Mouse (Mus musculus) adrenal gland, adult 8-10 months (tissue): ENCODE results near the gene C1qtnf1. TPM values are rescaled to one million over a fixed set of nuclear protein-coding genes. Genes with fewer than 3 reads are reported as not detected.

Experiments
- DNase-seq: peaks from one replicate; pipeline ENCODE4 v3.0.0; 2022
- total RNA-seq, 4 experiments: library from RNA; stranded (reverse); gene quantifications; 2 replicates each; pipeline ENCODE4 v1.2.4; 2022

The C1qtnf1 gene
- total RNA-seq, 4 experiments from 2014 or later: 20.4 to 26.2 (median 24.3) TPM

DNA sequence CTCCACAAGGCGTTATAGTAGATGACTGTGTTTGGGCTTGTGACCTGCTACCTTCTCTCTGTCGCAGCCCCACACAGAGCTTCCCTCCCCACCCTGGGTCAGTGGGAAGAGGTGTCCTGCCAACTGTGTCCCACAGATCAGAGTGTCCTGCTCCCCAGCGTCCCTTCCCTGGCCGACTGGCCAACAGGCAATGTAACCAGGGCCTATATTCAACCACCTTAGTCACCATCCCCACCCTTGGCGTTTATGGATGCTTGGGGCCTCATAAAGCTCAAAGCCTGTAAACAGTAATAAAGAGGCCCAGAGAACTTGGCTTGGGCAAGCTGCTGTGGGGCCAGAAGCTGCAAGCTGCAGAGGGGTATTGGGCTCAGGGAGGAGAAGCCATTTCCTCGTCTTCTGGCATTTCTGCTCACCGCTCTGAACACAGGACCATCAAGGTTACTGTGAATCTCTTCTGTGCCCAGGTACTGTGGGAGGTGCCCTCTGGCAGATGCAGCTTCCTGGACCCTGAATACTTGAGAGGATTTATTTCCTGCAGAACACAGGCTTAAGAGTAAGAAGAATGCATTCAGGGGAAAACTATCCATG is 47.6 kb downstream of the C1qtnf1 start:
- DNase-seq: no peak

DNA sequence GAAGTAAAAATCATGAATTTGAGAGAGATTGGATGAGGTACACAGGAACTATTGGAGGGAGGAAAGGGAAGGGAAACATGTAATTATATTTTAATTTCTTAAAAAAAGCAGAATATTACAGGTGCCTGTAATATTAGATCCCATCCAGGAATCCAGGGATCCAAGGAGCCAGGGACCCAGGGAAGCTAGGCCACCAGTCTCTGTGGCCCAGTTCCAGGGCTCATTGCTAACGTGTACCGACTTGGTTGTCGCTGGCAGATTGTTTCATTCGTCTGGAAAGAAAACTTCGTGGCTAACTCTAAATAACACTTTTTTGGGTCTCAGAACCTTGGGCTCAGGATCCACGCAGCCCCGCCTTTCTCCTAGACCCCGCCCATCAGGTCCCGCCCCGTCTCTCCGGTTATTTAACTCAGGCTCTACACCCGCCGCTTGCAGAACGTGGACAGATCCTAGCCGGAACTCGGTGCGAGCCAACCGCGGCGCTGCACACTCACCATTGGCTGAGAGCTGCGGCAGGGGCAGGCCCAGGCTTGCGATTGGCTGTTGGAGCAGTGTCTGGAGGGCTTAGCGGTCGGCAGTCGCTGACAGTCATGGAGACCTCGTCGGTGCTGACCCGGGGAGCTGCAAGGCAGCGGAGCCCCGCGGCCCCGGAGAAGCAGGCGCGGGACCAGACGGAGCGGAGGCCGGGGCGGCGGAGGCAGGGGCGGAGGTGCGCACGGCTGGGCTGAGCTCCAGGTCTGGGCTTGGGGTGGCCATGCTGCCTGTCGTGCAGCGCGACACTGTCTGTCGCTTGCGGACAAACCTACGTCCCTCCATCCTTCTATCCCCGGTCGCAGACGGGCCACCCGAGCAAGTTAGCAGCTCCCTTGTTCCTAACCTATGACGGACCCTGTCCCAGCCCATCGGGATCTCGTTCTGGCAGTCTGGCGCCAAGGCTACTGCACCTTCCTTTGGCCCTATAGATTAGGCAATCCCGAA is 48.7 kb downstream of the C1qtnf1 start, which contains the start of gene Engase:
TSS of gene Engase (plus strand) at position 434 of the 978 bp plus-strand sequence.
- DNase-seq: peak; percentile 97

- DNase-seq: peak; percentile 88
Observed at GRCm38 (mm10) chr11:118479776-118480175, 51.8 kb downstream of the C1qtnf1 start.

DNA sequence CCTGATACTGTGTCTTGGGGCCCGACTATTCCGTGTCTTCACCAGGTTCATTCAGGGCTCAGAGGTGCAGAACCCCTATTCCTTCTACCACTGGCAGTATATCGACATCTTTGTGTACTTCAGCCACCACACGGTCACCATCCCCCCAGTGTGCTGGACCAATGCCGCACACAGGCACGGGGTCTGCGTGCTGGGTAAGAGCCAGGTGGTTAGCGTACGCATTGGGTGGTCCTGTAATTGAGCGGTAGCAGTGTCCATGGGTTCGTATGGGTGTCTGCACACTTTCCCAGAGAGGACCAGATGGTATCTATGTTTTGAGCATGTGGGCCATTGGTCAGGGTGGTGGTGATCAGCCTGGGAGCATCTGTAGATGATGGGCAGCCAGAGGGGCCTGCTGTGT is 53.2 kb downstream of the C1qtnf1 start:
- no peak for DNase-seq

- no peak for DNase-seq
Observed at GRCm38 (mm10) chr11:118481751-118482150, 53.7 kb downstream of the C1qtnf1 start.

DNA sequence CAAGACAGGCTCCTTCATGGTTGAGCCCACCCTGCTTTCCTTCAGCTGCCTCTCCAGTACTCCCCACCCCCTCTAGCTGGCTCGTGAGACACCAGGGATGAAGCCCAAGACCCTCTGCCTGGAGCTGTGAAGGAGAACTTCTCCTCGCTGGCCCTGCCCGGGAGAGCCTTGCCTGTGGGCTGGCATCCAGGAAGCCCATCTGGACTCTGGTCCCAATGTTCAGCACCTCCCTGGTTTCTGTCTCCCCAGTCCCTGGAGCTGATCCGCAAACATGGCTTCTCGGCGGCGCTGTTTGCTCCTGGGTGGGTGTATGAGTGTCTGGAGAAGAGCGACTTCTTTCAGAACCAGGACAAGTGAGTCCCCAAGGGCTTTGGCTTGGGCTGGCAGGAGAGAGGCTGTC is 56.2 kb downstream of the C1qtnf1 start:
- DNase-seq: no peak

GRCm38 (mm10) chr11:118485338-118485737 is 57.3 kb downstream of the C1qtnf1 start:
- no peak for DNase-seq

GRCm38 (mm10) chr11:118485780-118486179 is 57.8 kb downstream of the C1qtnf1 start:
- DNase-seq: no peak

DNA sequence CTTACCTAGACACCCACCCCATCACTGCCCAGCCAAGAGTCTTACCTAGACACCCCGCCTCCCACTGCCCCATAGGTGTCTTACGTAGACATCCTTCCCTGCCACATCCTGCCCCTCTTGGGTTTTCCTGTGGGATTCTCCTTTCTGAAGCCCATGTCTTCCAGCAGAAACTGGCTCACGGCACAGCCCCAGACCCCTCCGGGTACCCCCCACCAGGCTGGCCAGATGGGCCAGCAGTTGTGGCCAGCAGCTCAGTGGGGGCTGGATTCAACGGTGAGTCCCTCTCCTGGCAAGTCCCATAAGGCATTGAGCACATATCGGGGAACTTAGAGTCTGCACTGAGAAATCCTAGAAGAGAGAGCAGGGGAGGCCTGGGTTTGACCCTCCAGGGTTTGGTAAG is 58.3 kb downstream of the C1qtnf1 start:
- no peak for DNase-seq

DNA sequence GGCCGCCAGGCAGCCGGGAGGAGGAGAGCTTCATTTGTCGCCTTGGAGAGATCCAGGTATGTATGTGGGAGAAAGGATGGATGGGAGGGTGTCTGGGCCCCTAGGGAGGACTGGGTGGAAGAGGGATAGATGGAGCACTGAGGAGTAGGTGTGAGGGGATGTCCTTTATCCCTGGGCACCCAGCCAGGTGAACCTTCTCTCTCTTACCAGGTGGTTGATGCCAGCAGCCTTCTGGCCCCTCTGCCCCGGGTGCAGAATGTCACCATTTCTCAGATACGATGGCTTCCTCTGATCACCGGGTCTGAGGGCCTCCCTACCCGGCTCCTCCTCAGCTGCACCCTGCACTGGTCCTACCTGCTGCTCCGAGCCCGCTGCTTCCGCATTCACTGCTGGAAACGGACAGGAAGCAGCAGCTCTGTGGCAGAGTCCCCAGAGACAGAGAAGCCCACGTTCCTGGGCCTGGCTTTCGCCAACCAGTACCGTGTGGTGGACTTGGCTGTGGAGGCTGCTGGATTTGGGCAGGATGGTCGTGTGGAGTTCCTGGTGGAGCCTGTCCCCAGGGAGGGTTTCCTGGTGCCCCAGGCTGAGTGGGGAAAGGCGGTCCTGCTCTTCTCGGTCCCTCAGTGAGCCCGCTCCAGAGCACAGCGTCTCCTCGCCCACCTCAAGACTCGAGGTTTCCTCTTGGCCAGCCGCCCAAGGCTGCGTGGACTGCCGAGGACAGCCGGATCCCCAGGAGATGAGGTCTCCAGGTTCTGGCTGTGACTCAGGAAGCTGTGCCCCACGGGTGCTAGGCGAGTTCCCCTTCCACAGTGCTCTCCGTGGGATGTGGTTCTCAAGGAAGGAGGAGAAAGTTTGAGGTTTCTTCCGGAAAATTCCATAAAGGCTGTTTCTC is 59.1 kb downstream of the C1qtnf1 start:
- DNase-seq: no peak

DNA sequence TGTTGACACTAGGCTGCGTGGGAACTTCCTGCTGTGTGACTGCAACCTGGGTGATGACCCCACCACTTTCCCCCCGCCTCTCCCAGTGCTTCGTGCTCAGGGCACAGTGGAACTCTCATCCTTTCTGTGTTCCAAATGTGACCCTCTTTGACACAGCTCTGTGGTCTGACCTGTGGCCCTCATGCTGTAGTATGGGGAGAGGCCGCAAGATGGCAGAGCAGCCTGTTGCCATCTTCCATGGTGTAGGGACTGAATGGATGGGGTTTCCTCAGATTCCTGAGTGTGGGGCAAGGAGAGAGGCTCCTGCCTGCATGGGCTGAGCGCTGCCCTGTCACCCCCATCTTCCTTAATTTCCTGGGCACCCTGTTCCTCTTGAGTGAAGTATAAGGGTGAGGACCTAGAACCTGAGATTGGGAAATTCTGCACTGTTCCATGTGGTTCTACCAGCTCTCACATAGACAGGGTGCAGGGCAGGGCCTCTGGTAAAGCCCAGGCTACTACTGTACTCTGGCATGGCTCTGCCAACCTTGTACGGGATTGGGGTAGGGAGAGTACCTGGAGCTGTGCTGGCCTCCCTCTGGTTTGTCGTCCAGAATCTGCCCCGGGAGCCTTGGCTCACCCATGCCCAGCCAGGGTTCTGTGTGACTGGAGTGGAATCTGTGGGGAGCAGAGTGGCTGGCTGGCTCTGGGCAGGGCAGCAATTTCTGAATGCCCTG is 60.3 kb downstream of the C1qtnf1 start:
- DNase-seq: no peak

DNA sequence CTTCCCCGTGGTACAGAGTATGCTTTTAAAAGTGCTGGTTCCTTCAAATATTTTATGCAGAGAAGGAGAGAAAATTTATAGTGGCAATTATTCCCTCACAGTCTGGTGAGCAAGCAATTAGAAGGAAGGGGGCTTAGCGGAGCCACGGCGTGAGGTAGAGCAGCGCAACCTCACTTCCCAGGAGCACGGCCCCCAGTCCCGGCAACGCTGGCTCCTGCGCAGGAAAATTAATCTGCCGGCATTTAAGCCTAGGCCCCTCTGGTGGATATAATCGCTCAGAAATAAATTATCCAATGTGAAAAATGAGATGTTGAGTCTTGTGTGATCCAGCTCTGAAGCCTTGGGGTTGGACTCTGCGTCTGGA is 60.9 kb downstream of the C1qtnf1 start:
- DNase-seq: no peak

DNA sequence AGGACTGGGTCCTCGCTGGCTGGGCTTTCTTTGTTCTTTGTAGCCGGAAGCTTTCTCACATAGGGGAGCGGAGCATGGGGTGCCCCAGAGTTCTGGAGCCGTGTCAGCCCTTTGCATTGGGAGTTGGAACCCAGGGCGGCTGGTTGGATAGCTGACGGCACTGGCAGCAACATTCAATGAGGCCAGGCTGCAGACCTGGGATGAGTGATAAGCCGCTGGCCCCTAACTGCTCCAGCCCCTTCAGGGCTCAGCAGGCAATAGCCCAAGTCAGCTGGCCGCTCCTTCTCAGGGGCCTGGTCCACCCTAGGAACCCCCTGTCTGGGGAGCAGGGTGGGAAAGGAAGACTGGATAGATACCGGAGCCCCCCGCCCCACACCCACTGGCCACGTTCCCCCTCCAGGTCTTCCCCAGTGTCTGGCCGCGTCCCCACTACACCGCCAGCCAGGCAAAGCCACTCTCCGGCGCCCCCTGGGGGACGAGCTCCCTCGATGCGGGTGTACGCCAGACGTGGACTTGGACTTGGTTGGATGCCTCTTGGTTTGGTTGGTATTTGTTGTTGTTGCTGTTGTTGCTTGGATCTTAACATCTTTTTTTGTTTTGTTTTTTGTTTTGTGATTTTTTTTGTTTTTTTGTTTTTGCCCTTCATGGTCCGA is 62.7 kb downstream of the C1qtnf1 start:
- DNase-seq: no peak

DNA sequence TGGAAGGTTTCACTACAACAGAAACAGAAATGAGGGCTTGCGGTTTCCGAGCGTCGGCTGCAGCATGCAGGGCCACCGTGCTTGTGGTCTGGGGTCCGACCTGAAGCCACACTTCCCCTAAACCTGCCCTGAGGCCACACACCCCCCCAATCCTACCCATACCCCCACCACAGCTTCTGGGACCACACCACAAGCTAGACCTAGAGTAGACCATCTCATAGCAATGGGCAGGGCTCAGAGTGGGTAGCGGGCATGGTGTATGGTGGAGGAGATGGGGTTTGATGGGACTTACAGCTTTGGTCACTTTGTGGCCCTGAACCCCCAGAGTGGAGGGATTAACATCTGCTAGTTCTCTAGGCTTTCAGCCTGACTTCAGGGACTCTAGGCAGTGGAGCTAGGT is 63.2 kb downstream of the C1qtnf1 start:
- no peak for DNase-seq

DNA sequence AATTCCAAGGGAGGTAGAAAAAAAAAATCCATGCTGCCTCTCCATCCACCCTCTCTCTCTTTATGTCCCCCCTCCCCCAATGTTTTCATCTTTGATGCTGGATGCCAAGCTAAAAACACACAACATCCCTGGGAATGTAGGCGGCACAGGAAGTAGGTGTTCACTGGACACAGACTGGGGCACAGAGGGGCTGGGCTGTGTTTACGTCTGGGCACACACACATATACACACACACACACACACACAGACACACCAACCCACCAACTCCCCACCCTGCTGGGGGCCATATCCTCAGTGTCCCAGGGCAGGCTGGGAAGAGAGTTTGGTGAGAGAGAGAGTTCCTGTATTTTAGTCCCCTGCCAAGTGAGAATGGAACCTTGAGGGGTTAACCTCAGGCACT is 65.5 kb downstream of the C1qtnf1 start:
- DNase-seq: no peak

DNA sequence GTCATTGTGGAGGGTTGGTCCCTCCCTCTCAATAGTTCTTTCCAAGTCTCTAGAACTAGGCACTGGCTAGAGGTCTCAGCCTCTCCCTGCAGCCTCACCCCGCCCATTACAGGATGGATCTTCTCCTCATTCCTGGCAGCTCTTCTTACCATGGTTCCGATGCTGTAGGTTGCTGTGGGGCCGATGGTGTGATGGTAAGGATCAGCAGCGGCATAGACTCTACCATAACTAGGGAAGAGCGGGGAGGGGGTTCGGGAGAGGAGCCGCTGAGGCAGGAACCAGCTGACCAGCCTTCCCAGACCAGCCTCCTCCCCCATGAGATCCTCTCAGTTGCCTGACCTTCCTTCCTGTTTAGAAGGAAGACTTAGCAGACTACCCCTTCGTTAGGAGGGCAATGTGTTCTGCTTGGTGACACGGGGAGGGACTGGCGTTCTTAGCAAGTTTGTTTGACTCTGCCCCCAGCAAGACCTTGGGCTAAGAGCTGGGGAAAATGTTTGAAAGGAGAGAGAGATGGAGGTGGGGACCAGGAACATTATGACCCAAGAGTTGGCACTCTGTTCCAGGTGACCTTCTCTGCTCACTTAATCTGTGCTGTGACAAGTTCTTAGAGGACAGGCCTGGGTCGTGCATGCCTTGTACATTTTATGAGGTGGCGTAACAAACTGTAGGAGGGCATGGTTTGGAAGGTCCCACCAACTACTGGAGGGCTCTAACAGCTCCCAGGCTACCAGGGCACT is 66.2 kb downstream of the C1qtnf1 start:
- no peak for DNase-seq

DNA sequence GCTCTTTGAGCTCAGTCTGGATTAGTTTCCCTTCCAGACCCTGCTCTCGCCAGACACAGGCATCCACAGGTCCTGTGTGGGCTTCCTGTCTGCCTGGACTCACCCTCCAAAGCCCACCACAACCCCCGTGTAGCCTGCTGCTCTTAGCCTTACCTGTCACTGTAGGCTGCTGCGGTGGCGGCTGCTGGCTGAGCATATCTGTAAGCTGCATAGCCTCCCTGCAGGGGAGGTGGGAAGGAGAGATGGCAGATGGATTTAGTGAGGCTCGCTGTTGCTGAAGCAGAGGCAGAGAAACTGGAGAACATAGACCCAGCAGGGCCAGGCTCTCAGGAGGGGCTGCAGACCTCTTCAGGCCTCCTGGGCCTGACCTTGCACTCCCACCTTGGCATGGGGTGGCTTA is 67.1 kb downstream of the C1qtnf1 start:
- DNase-seq: no peak

GRCm38 (mm10) chr11:118496066-118496689 is 68.2 kb downstream of the C1qtnf1 start:
- no peak for DNase-seq
